Mouse (Mus musculus) neural tube, embryonic 15.5 days (tissue): Measurements from ENCODE around the gene Gabpa. TPM values are rescaled to one million over a fixed set of nuclear protein-coding genes. Genes with fewer than 3 reads are reported as not detected.

ENCODE experiments used
- ATAC-seq: fragments of 200-750 bp; cut with Nextera tagmentation; 2 replicates; pipeline ENCODE4 v1.8.0; 2017; ENCODE audit warnings: mild to moderate bottlenecking, moderate TSS enrichment, moderate library complexity; ENCODE audit not compliant: low FRiP score
- H3K27ac ChIP-seq: fragments of 300-500 bp; sonication (generic); replicated peaks from 2 replicates; pipeline ENCODE4 v1.5.1; 2015; ENCODE audit warnings: mild to moderate bottlenecking, inconsistent platforms
- H3K27me3 ChIP-seq: fragments of 300-500 bp; sonication (generic); replicated peaks from 2 replicates; pipeline ENCODE4 v1.6.1; 2015; ENCODE audit warnings: inconsistent platforms
- H3K36me3 ChIP-seq: fragments of 300-500 bp; sonication (generic); 2 replicates; pipeline ENCODE4 v1.6.1; 2015; ENCODE audit warnings: inconsistent platforms
- H3K4me1 ChIP-seq: fragments of 300-500 bp; sonication (generic); 2 replicates; pipeline ENCODE4 v1.6.1; 2015; ENCODE audit warnings: inconsistent platforms
- H3K4me2 ChIP-seq: fragments of 300-500 bp; sonication (generic); 2 replicates; pipeline ENCODE4 v1.6.1; 2015; ENCODE audit warnings: inconsistent platforms, mild to moderate bottlenecking, moderate library complexity
- H3K4me3 ChIP-seq: fragments of 300-500 bp; sonication (generic); replicated peaks from 2 replicates; pipeline ENCODE4 v1.5.1; 2015; ENCODE audit warnings: mild to moderate bottlenecking, inconsistent platforms
- H3K9ac ChIP-seq: fragments of 300-500 bp; sonication (generic); replicated peaks from 2 replicates; pipeline ENCODE4 v1.6.1; 2015; ENCODE audit warnings: mild to moderate bottlenecking, inconsistent platforms
- H3K9me3 ChIP-seq: fragments of 300-500 bp; sonication (generic); replicated peaks from 2 replicates; pipeline ENCODE4 v1.6.1; 2016; ENCODE audit warnings: inconsistent platforms
- WGBS: fragments of 180-500 bp; shearing (Covaris S2); methylation state at CpG from one replicate; pipeline ENCODE4 v1.1.7; 2015; ENCODE audit warnings: mixed read lengths; 5-methylcytosine and 5-hydroxymethylcytosine counted together
- polyA plus RNA-seq: library from polyadenylated mRNA; unstranded; fragments of >200 nt; fragmentation: Nextera tagmentation; extraction: Ambion mirVana; gene quantifications from 2 replicates; pipeline ENCODE4 v1.2.1, GENCODE M21; 2015

The Gabpa gene
- polyA plus RNA-seq, 1 experiment from 2014 or later = 14.7 TPM

DNA sequence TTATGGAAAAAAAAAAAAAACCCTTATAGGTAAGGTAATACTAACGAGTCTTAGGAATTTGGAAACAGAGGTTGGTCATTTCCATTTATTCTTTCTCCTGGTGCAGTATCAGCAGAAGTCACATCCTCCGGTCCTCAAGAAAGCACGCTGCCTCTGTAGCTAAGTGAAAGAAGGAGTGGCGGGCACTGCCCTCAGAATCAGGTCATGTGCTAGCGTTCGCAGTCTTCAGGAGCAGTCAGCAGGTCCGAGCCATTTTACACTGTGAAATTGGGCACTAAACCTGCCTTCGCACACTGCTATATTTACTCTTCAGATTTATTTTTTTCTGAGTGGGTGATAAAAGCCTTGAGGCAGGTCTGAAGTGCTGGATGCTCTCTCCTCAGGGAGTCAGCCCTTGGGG, 20.9 kb upstream of the Gabpa start:
- no peak for ATAC-seq
- Histone ChIP-seq H3K9me3 (no peaks in the 10 kb centered on the region), H3K27me3 (no peaks in the 10 kb centered on the region), H3K9ac (no peak overlapping the region), H3K4me3 (no peak overlapping the region), H3K4me2 (no peak overlapping the region), H3K27ac (no peak overlapping the region), H3K36me3 (peaks cover 4% of the 10 kb centered on the region; the same call in 1 of the 2 replicates), H3K4me1 (no peaks in the 10 kb centered on the region)
- 87% methylated on average over 8 of the region's 8 CpGs for WGBS

DNA sequence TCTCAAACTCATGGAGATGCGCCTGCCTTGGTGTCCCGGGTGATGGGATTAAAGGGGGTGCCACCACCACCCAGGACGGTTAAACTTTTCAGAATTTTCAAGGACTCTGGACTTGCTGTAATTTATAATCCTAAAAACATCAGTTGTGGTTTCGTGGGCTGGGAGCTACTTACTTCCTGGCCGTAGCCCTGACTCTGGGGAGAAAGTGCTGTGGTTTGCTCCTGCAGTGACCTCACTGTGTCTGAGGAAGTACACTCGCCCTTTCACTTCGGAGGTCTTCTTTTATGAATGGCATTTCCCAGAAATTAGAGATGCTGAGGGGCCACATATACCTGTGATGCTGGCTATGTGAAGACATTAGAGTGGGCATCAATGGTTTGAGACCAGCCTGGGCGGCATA, 20.2 kb upstream of the Gabpa start:
- Histone ChIP-seq H3K9ac (no peak overlapping the region), H3K36me3 (peaks cover 2% of the 10 kb centered on the region; the same call in 1 of the 2 replicates), H3K27me3 (no peaks in the 10 kb centered on the region), H3K4me2 (no peak overlapping the region), H3K4me1 (no peaks in the 10 kb centered on the region), H3K27ac (no peak overlapping the region), H3K4me3 (no peak overlapping the region), H3K9me3 (no peaks in the 10 kb centered on the region)
- WGBS = 86% methylated on average over 8 of the region's 8 CpGs
- no peak for ATAC-seq

DNA sequence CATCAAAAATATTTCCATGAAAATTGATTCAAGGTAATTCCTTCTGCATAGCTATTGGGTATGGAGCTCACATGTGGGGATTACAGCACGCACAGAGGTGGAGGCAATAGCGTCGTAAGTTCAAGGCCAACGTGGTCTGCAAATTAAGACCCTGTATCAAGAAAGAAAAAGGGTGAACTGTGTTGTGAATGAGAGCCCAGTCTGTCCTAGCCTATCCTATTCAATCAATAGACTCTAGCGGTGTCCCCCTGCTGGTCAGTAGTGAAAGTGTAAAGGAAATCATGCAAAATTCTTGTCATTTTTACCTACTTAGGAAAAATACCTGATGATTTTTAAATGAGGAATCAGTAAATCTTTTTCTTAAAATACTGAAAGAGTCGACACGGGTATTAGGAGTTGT, 17.3 kb upstream of the Gabpa start:
- H3K36me3 ChIP-seq = peaks cover 4% of the 10 kb centered on the region; the same call in 1 of the 2 replicates
- peak; percentile 72; the same call in 1 of the 2 replicates for ATAC-seq
- no peak overlapping the region for H3K9ac ChIP-seq
- no peak overlapping the region for H3K4me2 ChIP-seq
- no peak overlapping the region for H3K4me3 ChIP-seq
- no peaks in the 10 kb centered on the region for H3K9me3 ChIP-seq
- no peaks in the 10 kb centered on the region for H3K27me3 ChIP-seq
- no peaks in the 10 kb centered on the region for H3K4me1 ChIP-seq
- H3K27ac ChIP-seq = no peak overlapping the region
- 36% methylated on average over 7 of the region's 7 CpGs for WGBS

DNA sequence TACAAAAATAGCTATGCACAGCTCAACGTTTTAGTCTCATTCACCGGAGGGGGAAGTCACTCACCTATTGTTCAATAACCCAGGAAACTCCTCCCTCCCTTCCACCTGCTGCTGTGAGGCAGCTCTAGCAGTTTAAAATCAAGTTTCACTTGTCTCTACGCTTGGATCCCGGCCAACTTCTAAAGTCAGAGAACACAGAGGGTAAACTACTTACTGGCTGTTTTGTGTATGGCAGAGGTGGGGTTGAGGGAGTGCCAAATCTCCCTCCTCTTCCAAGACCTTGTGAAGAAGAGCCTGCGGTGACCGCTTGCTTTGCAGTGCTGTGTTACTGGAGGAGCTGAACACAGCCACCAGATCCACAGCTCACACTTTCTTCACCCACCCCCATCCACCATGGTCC, 9.7 kb upstream of the Gabpa start:
- Histone ChIP-seq H3K36me3 (peaks cover 62% of the 10 kb centered on the region), H3K9me3 (no peaks in the 10 kb centered on the region), H3K4me1 (no peaks in the 10 kb centered on the region), H3K27ac (no peak overlapping the region), H3K4me3 (no peak overlapping the region), H3K9ac (no peak overlapping the region), H3K27me3 (no peaks in the 10 kb centered on the region), H3K4me2 (no peak overlapping the region)
- ATAC-seq = no peak
- WGBS = 66% methylated on average over 6 of the region's 6 CpGs

DNA sequence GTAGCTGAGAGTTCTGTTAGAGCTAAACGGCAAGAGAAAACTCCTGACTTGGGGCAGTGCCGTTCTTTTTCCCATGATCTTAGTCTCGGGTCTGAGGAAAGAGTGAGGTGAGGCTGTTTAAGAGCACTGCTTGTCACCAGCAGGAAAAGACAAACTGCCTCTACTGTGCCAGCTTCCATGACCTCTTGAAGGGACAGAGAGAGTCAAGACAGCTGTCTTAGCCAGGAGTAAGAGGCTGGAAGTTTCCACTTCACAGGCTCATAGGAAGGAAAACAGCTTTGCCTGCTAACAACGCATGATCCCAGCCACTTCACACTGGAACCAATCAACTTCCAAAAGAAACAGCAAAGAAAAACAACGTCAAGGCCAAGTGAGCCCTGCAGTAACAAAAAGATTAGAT, 3.0 kb upstream of the Gabpa start:
- Histone ChIP-seq H3K4me3 (no peak overlapping the region), H3K27ac (no peak overlapping the region), H3K4me2 (no peak overlapping the region), H3K36me3 (peaks cover 44% of the 10 kb centered on the region), H3K9ac (no peak overlapping the region), H3K9me3 (no peaks in the 10 kb centered on the region), H3K27me3 (no peaks in the 10 kb centered on the region), H3K4me1 (peaks cover 30% of the 10 kb centered on the region)
- 91% methylated on average over 5 of the region's 5 CpGs for WGBS
- ATAC-seq = no peak

DNA sequence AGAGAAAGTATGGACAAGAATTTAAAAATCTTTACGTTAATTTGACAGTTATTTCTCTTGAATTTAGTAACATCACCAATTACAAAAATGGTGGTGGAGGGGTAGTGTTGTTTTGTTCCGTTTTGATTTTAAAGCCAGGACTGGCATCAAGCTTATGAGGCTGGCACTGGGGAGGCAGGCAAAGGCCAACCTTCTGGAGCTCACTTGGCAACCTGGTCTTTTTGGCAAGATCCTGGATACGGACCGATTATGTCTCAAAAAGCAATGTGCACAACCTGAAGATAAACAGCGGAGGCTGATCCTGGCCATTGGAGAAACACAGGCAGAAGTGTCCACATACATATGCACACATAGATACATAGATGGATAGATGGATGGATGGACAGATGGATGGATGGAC, 2.0 kb upstream of the Gabpa start:
- Histone ChIP-seq H3K27me3 (no peaks in the 10 kb centered on the region), H3K4me1 (peaks cover 37% of the 10 kb centered on the region), H3K4me3 (no peak overlapping the region), H3K9me3 (no peaks in the 10 kb centered on the region), H3K27ac (no peak overlapping the region), H3K9ac (no peak overlapping the region), H3K36me3 (peaks cover 33% of the 10 kb centered on the region), H3K4me2 (no peak overlapping the region)
- no peak for ATAC-seq
- WGBS = 88% methylated on average over 5 of the region's 5 CpGs

DNA sequence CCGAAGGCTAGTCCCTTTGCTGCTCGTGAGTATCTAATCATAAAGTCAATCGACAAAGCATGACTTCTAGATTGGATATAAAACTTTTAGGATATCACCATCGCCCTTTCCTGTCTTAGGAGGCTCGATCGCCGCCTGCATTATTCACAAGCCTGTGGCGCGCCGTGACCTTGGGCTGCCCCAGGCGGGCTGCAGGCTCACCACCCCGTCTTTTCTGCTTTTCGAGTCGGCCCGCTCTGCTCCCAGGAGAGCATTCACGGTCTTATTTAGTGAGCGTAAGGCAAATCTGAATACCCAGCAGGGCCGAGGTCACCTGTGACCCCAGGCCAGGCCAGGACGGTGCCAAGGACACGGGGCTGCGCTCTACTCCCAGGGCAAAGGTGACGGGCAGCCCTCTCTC, 381 bp upstream of the Gabpa start:
- peak overlapping the region; percentile 80 for H3K4me2 ChIP-seq
- peak overlapping the region; percentile 98 for H3K9ac ChIP-seq
- H3K9me3 ChIP-seq = no peaks in the 10 kb centered on the region
- H3K4me3 ChIP-seq = peak overlapping the region; percentile 100
- H3K27me3 ChIP-seq = no peaks in the 10 kb centered on the region
- H3K36me3 ChIP-seq = peaks cover 19% of the 10 kb centered on the region
- peak overlapping the region; percentile 98 for H3K27ac ChIP-seq
- H3K4me1 ChIP-seq = peaks cover 37% of the 10 kb centered on the region
- peak; percentile 12; the same call in 1 of the 2 replicates for ATAC-seq
- under 1% methylated on average over 22 of the region's 22 CpGs for WGBS

DNA sequence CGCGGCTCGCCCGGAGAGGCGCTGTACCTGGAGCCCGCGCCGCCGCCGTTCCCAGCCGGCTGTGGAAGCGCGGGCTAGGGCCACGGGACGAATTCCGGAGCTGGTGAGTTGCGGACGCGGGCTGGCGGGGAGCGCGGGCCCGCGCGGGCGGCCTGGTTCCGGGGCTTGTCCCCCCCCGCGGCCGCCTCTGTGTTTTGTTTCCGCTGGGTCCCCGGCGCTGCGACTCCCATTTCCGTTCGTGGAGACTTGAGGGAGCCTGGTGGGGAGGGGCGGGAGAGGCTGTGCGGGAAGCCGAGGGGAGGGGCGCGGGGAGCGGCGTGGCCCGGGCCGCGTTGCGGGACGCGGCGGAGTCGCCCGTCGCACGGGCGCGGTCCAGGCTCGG, 707 bp downstream of the Gabpa start, which contains the start of gene Atp5j:
TSS of gene Atp5j (minus strand) at position 185 of the 382 bp plus-strand sequence.
- Histone ChIP-seq H3K9ac (peak within 1 kb of the TSS; percentile 98), H3K4me3 (peak within 1 kb of the TSS; percentile 100), H3K36me3 (peaks cover 15% of the 10 kb centered on the region), H3K9me3 (no peaks in the 10 kb centered on the region), H3K4me2 (peak within 1 kb of the TSS; percentile 80), H3K27ac (peak within 1 kb of the TSS; percentile 98), H3K4me1 (peaks cover 37% of the 10 kb centered on the region), H3K27me3 (no peaks in the 10 kb centered on the region)
- under 1% methylated on average over 33 of the region's 57 CpGs for WGBS
- peak; percentile 86 for ATAC-seq

DNA sequence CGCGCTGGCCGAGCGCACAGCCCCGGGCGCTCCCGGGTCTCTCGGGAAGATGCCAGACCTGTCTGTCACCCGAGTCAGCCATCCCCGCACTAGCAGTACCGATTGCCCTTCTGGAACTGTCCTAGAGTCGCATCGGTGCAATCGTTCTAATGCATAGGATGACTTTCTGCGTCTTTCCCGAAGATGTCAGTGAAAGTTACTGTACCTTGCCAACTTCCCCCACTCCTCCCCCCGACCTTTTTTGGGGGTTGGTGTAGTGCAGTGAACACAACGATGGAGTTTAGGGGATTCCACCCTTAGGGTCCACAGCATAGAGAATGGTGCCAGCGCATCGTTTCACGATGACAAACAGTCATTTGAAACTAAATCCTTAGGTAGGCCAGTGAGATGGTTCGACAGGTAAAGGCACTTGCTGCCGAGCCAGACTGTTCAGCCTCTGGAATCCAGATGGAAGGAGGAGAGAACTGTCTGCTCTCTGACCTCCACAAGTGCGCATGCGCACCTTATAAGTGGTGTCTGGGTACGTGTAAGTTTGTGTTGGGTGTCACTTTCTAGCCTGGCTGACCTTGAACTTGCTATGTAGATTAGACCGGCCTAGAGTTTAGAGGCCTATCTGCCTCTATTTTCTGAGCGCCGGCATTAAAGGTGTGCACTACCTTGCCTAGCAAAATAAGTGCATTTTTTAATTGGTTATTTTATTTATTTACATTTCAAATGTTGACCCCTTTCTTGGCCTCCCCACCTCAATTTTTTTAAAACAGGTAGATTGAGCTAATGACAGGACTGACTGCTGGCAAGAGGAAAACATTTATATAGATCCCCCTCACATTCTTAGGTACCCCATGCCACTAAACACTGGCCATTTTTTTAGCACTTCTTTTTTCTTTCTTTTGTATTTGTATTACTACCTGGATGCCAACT, 1.4 kb downstream of the Gabpa start:
- 8% methylated on average over 29 of the region's 29 CpGs for WGBS
- peak; percentile 8 for ATAC-seq

DNA sequence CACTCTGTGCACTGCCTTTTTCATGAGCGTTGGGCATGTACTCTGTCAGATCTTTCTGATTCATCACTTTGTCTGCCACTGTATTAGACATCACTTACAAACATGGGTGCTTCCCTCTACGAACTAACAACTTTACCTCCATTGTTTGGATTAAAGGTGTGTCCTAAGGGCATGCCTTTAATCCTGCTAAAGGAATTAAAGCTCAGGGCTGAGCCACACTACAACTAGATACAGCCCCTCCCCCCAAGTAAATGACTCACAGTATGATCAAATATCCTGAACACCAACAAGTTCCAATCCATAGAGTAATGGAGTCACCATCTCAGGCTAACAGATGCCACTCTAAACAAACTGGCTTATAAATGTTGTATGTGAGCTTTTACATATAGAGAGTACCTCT, 3.9 kb downstream of the Gabpa start:
- H3K4me2 ChIP-seq = no peak overlapping the region
- H3K27me3 ChIP-seq = no peaks in the 10 kb centered on the region
- WGBS = 91% methylated on average over 2 of the region's 2 CpGs
- H3K9me3 ChIP-seq = no peaks in the 10 kb centered on the region
- H3K4me1 ChIP-seq = peaks cover 24% of the 10 kb centered on the region
- H3K36me3 ChIP-seq = peaks cover 22% of the 10 kb centered on the region
- no peak overlapping the region for H3K9ac ChIP-seq
- H3K4me3 ChIP-seq = no peak overlapping the region
- H3K27ac ChIP-seq = no peak overlapping the region
- no peak for ATAC-seq

More for the DNA sequence above, 1.4 kb downstream of the Gabpa start:
- H3K36me3 ChIP-seq = peaks cover 15% of the 10 kb centered on the region
- peak overlapping the region; percentile 98 for H3K9ac ChIP-seq
- peak overlapping the region; percentile 98 for H3K27ac ChIP-seq
- H3K27me3 ChIP-seq = no peaks in the 10 kb centered on the region
- peak overlapping the region; percentile 100 for H3K4me3 ChIP-seq
- H3K4me1 ChIP-seq = peaks cover 37% of the 10 kb centered on the region
- no peaks in the 10 kb centered on the region for H3K9me3 ChIP-seq
- H3K4me2 ChIP-seq = peak overlapping the region; percentile 80

DNA sequence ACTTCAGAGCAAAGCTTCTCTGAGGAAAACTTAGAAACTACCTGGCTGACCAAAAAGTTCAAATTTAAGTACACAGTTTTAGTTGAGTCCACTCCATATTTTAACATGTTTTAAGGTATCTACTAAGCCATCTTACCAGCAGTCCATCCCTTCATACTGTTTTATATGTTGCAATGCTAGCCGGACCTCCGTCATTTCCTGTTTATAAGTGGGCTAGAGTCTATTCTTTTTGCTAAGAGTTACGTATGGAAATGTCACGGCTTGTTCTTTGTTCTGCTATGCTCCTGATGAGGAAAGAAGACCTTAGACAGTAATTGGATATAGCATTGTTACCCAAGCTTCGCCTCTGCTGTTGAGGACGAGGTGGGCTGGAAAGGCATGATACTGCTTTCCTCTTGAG, 18.8 kb downstream of the Gabpa start:
- peaks cover 72% of the 10 kb centered on the region for H3K36me3 ChIP-seq
- no peak overlapping the region for H3K4me2 ChIP-seq
- 94% methylated on average over 6 of the region's 6 CpGs for WGBS

DNA sequence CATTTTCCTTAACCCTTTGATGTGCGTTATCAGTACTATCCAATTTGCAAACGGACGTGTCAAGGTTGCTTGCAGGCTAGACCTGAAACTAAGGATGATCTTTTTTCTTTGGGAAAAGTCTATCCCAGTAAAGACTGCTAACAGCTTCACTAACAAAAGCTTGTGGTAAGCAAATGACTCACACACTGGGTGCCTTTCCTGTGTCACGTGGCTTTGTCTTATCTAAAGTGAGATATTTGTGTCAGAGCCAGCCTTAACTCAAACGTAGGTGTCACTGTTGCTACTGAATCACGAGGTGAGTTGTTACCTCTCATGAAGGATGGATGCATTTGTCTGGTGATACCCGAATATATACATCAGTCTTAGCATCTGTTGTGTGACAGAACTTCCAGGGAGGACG, 29.9 kb downstream of the Gabpa start:
- H3K27me3 ChIP-seq = no peaks in the 10 kb centered on the region
- peaks cover 28% of the 10 kb centered on the region for H3K36me3 ChIP-seq
- H3K4me1 ChIP-seq = no peaks in the 10 kb centered on the region
- no peak overlapping the region for H3K27ac ChIP-seq
- ATAC-seq = no peak
- no peak overlapping the region for H3K9ac ChIP-seq
- H3K9me3 ChIP-seq = no peaks in the 10 kb centered on the region
- WGBS = 92% methylated on average over 8 of the region's 8 CpGs
- H3K4me2 ChIP-seq = no peak overlapping the region
- no peak overlapping the region for H3K4me3 ChIP-seq

More for the DNA sequence above, 18.8 kb downstream of the Gabpa start:
- Histone ChIP-seq H3K4me3 (no peak overlapping the region), H3K4me1 (no peaks in the 10 kb centered on the region), H3K9ac (no peak overlapping the region), H3K9me3 (no peaks in the 10 kb centered on the region), H3K27me3 (no peaks in the 10 kb centered on the region), H3K27ac (no peak overlapping the region)
- ATAC-seq = no peak
